Mouse (Mus musculus) forebrain, embryonic 11.5 days (tissue): ENCODE results near the gene Pitpnm2. TPM values are rescaled to one million over a fixed set of nuclear protein-coding genes. Genes with fewer than 3 reads are reported as not detected.

Source experiments
- ATAC-seq: fragments of 200-750 bp; cut with Nextera tagmentation; replicated peaks from 2 replicates; pipeline ENCODE4 v1.8.0; 2017; ENCODE audit warnings: moderate TSS enrichment; ENCODE audit not compliant: low FRiP score
- DNase-seq: peaks from one replicate; pipeline ENCODE4 v3.0.0-alpha.2; 2017; ENCODE audit warnings: low spot score
- H3K27ac ChIP-seq: fragments of 300-500 bp; sonication (generic); 2 replicates; pipeline ENCODE4 v1.5.1; 2014; ENCODE audit warnings: low read depth, low read length
- H3K27me3 ChIP-seq: fragments of 300-500 bp; sonication (generic); 2 replicates; pipeline ENCODE4 v1.6.1; 2014; ENCODE audit warnings: mild to moderate bottlenecking, low read length, mixed read lengths; ENCODE audit not compliant: control insufficient read depth, insufficient read depth
- H3K36me3 ChIP-seq: fragments of 300-500 bp; sonication (generic); 2 replicates; pipeline ENCODE4 v1.6.1; 2014; ENCODE audit warnings: mild to moderate bottlenecking, low read length, moderate library complexity, mixed read lengths; ENCODE audit not compliant: control insufficient read depth, insufficient read depth
- H3K4me1 ChIP-seq: fragments of 300-500 bp; sonication (generic); replicated peaks from 2 replicates; pipeline ENCODE4 v1.6.1; 2014; ENCODE audit warnings: low read length, mixed read lengths; ENCODE audit not compliant: control insufficient read depth, insufficient read depth
- H3K4me2 ChIP-seq: fragments of 300-500 bp; sonication (generic); 2 replicates; pipeline ENCODE4 v1.6.1; 2014; ENCODE audit warnings: low read depth, mild to moderate bottlenecking, low read length, moderate library complexity, mixed read lengths; ENCODE audit not compliant: severe bottlenecking
- H3K4me3 ChIP-seq: fragments of 300-500 bp; sonication (generic); 2 replicates; pipeline ENCODE4 v1.5.1; 2014; ENCODE audit warnings: low read depth, low read length
- H3K9ac ChIP-seq: fragments of 300-500 bp; sonication (generic); 2 replicates; pipeline ENCODE4 v1.6.1; 2014; ENCODE audit warnings: low read length
- H3K9me3 ChIP-seq: fragments of 300-500 bp; sonication (generic); 2 replicates; pipeline ENCODE4 v1.6.1; 2016; ENCODE audit warnings: low read length, mixed read lengths; ENCODE audit not compliant: control insufficient read depth
- WGBS: fragments of 180-500 bp; shearing (Covaris S2); extraction: QIAGEN DNeasy Blood & Tissue Kit; methylation state at CpG from one replicate; pipeline ENCODE4 v1.1.7; 2014; 5-methylcytosine and 5-hydroxymethylcytosine counted together
- polyA plus RNA-seq: library from polyadenylated mRNA; unstranded; fragments of >200 nt; fragmentation: Nextera tagmentation; extraction: Ambion mirVana; gene quantifications from 2 replicates; pipeline ENCODE4 v1.2.1, GENCODE M21; 2014

Pitpnm2 gene
- polyA plus RNA-seq, 1 experiment from 2014 or later: 6.8 TPM

DNA sequence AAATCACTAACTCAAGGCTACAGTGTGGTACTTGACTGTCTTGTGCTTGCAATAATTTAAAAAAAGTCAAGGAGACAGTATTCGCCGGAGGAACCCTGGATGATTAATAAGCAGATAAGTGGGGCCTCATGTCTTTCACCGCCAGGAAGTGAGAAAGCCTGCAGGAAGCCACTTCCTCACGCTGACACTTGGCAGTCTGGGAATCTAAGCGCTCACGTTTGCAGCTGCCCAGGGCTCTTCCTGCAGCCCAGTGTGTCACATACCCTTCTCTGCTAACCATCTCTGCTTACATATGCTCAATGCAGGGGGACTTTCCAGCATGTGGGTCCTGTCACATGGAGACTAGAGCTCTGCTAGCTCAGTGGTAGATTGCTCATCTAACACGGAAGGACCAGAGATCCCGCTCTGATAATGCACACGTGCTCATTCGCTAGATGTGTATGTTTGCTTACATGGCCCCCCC, 174.7 kb downstream of the Pitpnm2 start:
- H3K4me3 ChIP-seq: no peak overlapping the region
- no peaks in the 10 kb centered on the region for H3K4me1 ChIP-seq
- ATAC-seq: no peak
- DNase-seq: no peak
- H3K27ac ChIP-seq: no peak overlapping the region
- H3K4me2 ChIP-seq: no peak overlapping the region
- no peaks in the 10 kb centered on the region for H3K36me3 ChIP-seq
- no peak overlapping the region for H3K9ac ChIP-seq
- WGBS: 75% methylated on average over 10 of the region's 10 CpGs
- H3K27me3 ChIP-seq: no peaks in the 10 kb centered on the region
- H3K9me3 ChIP-seq: no peaks in the 10 kb centered on the region

DNA sequence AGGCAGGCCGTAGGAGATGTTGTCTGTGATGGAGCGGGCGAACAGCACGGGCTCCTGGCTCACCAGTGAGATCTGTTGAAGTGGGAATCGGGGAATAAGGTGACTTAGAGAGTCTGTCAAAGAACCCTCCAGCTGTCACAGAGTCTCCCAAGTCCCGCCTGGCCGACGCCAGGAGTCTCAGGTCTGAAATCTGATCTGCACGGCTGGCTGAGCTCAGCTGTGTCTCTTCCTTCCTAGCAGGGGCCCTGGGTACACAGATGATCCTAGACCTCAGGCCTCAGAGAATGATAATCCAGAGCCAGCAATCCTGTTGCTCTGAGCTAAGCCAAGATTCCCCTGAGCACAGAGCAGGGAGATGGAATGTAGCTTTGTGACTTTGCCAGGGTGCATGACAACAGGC, 175.9 kb downstream of the Pitpnm2 start:
- DNase-seq: no peak
- Histone ChIP-seq H3K9ac (no peak overlapping the region), H3K27ac (no peak overlapping the region), H3K27me3 (no peaks in the 10 kb centered on the region), H3K4me1 (no peaks in the 10 kb centered on the region), H3K4me3 (no peak overlapping the region), H3K36me3 (no peaks in the 10 kb centered on the region), H3K4me2 (no peak overlapping the region), H3K9me3 (no peaks in the 10 kb centered on the region)
- ATAC-seq: no peak
- WGBS: 56% methylated on average over 9 of the region's 9 CpGs

GRCm38 (mm10) chr5:124069657-124070056, 179.9 kb downstream of the Pitpnm2 start:
- Histone ChIP-seq H3K27me3 (no peaks in the 10 kb centered on the region), H3K9me3 (no peaks in the 10 kb centered on the region), H3K4me2 (no peak overlapping the region), H3K9ac (no peak overlapping the region), H3K4me3 (no peak overlapping the region), H3K27ac (no peak overlapping the region), H3K4me1 (no peaks in the 10 kb centered on the region), H3K36me3 (no peaks in the 10 kb centered on the region)
- DNase-seq: no peak
- WGBS: 88% methylated on average over 3 of the region's 3 CpGs
- ATAC-seq: no peak

Other genes with a start within 250 kb of the Pitpnm2 start
- 60.2 and 61.4 TPM in 2 replicates for gene Vps37b, start 217.5 kb downstream of the Pitpnm2 start, polyA plus RNA-seq
- 1.6 and 1.7 TPM in 2 replicates for gene Abcb9, start 154.0 kb downstream of the Pitpnm2 start, polyA plus RNA-seq
- 14.5 and 15.8 TPM in 2 replicates for gene Ogfod2, start 137.5 kb downstream of the Pitpnm2 start, polyA plus RNA-seq
- gene Arl6ip4, start 133.7 kb downstream of the Pitpnm2 start, polyA plus RNA-seq: 108 and 110 TPM in 2 replicates
- 21.2 and 22.2 TPM in 2 replicates for gene Mphosph9, start 78.2 kb upstream of the Pitpnm2 start, polyA plus RNA-seq
- gene 2810006K23Rik, start 78.3 kb upstream of the Pitpnm2 start, polyA plus RNA-seq: 17.9 and 20.2 TPM in 2 replicates
- 310 and 367 TPM in 2 replicates for gene Cdk2ap1, start 113.3 kb upstream of the Pitpnm2 start, polyA plus RNA-seq
- gene Sbno1, start 176.2 kb upstream of the Pitpnm2 start, polyA plus RNA-seq: 87.3 and 92.8 TPM in 2 replicates
- gene Kmt5a, start 190.2 kb upstream of the Pitpnm2 start, polyA plus RNA-seq: 120 and 133 TPM in 2 replicates
- 20.7 and 22.1 TPM in 2 replicates for gene Rilpl2, start 228.6 kb upstream of the Pitpnm2 start, polyA plus RNA-seq
- gene Snrnp35, start 233.4 kb upstream of the Pitpnm2 start, polyA plus RNA-seq: 14.3 and 17.3 TPM in 2 replicates